Mouse (Mus musculus) lung, adult 2 months (tissue): Measurements from ENCODE around the gene Kif5a.

ENCODE experiments used
- CTCF ChIP-seq: fragments of 200-500 bp; IDR thresholded peaks from 2 replicates; pipeline ENCODE4 v1.5.1; 2011; ENCODE audit warnings: mild to moderate bottlenecking, low read length, control low read depth; ENCODE audit not compliant: insufficient read depth
- POLR2A ChIP-seq: fragments of 200-500 bp; IDR thresholded peaks from 2 replicates; pipeline ENCODE4 v1.6.1; 2011; ENCODE audit warnings: low read depth, mild to moderate bottlenecking, control low read depth, low read length, borderline replicate concordance; ENCODE audit errors: extremely low read depth

- no peak for TF ChIP-seq CTCF
- no peak for TF ChIP-seq POLR2A
These were observed 77.6 kb downstream of the Kif5a start for GRCm38 (mm10) chr10:127185506-127185905.
